Mouse (Mus musculus): ENCODE data around the gene Kcnb1.
"Not testable (repeated sequence)": the region's sequence is repeated elsewhere in the genome, so short reads cannot be mapped to it uniquely, and the experiment has no call there.

Kcnb1 gene

GRCm38 (mm10) chr2:167205918-167206629, 16.1 kb upstream of the Kcnb1 start:
- DNase-seq (ENCODE audit: extremely low read depth, insufficient read length, low spot score) = peak; percentile 66

- DNase-seq (ENCODE audit: extremely low read depth, insufficient read length, low spot score) = not testable (repeated sequence)
These were observed 14.7 kb upstream of the Kcnb1 start for GRCm38 (mm10) chr2:167204686-167205085.

- DNase-seq (ENCODE audit: extremely low read depth, insufficient read length, low spot score) = no peak
These were observed 13.7 kb upstream of the Kcnb1 start for GRCm38 (mm10) chr2:167203505-167204166.

- no peak for DNase-seq (ENCODE audit: extremely low read depth, insufficient read length, low spot score)
These were observed 11.7 kb upstream of the Kcnb1 start for GRCm38 (mm10) chr2:167201463-167202291.

- DNase-seq (ENCODE audit: extremely low read depth, insufficient read length, low spot score) = no peak
These were observed 8.9 kb upstream of the Kcnb1 start for GRCm38 (mm10) chr2:167198660-167199427.

GRCm38 (mm10) chr2:167193361-167193760, 3.4 kb upstream of the Kcnb1 start:
- DNase-seq (ENCODE audit: extremely low read depth, insufficient read length, low spot score) = no peak

- no peak for DNase-seq (ENCODE audit: extremely low read depth, insufficient read length, low spot score)
These were observed 472 bp downstream of the Kcnb1 start for GRCm38 (mm10) chr2:167189291-167190075.

GRCm38 (mm10) chr2:167188315-167189207, 1.4 kb downstream of the Kcnb1 start:
- no peak for DNase-seq (ENCODE audit: extremely low read depth, insufficient read length, low spot score)

GRCm38 (mm10) chr2:167187119-167187518, 2.8 kb downstream of the Kcnb1 start:
- no peak for DNase-seq (ENCODE audit: extremely low read depth, insufficient read length, low spot score)

- no peak for DNase-seq (ENCODE audit: extremely low read depth, insufficient read length, low spot score)
These were observed 3.4 kb downstream of the Kcnb1 start for GRCm38 (mm10) chr2:167186544-167186943.

GRCm38 (mm10) chr2:167186003-167186402, 4.0 kb downstream of the Kcnb1 start:
- DNase-seq (ENCODE audit: extremely low read depth, insufficient read length, low spot score) = no peak

GRCm38 (mm10) chr2:167185432-167185831, 4.5 kb downstream of the Kcnb1 start:
- DNase-seq (ENCODE audit: extremely low read depth, insufficient read length, low spot score) = no peak

GRCm38 (mm10) chr2:167181662-167182389, 8.1 kb downstream of the Kcnb1 start:
- DNase-seq (ENCODE audit: extremely low read depth, insufficient read length, low spot score) = no peak

- DNase-seq (ENCODE audit: extremely low read depth, insufficient read length, low spot score) = no peak
These were observed 8.9 kb downstream of the Kcnb1 start for GRCm38 (mm10) chr2:167181096-167181495.

- no peak for DNase-seq (ENCODE audit: extremely low read depth, insufficient read length, low spot score)
These were observed 10.7 kb downstream of the Kcnb1 start for GRCm38 (mm10) chr2:167179301-167179700.

GRCm38 (mm10) chr2:167177231-167177641, 12.7 kb downstream of the Kcnb1 start:
- DNase-seq (ENCODE audit: extremely low read depth, insufficient read length, low spot score) = no peak

- no peak for DNase-seq (ENCODE audit: extremely low read depth, insufficient read length, low spot score)
These were observed 14.7 kb downstream of the Kcnb1 start for GRCm38 (mm10) chr2:167175284-167175683.

Data from 3134 (cell line).